Mouse (Mus musculus) right cerebral cortex, postnatal 10 days (tissue): ENCODE results near the gene Gm5941.
"Not testable (repeated sequence)": the region's sequence is repeated elsewhere in the genome, so short reads cannot be mapped to it uniquely, and the experiment has no call there.

Source experiments
- DNase-seq, 2 experiments: peaks; one replicate each; pipeline ENCODE4 v3.0.0; 2021; ENCODE audit warnings: low spot score in 2 of 2

Gm5941 gene

DNA sequence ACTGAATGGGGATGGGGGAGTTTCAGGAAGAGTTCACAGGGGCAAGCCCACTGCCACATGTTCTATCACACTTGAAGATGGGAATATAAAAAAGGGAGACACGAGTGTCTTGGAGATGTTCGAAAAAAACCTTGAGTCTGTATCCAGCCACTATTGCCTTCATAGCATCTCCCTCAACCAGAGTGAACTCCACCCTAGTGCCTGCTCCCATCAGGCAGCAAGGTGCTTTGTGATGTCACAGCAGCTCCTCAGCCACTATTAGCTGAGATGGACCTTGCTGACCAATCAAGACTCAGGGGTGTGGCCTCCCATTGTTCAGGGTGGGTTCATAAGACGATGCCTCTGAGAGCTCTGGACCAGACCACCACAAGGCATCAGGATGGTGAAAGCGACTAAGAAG is at the start of gene Gm5941:
Gm5941 (plus strand) TSS at position 301 of the 400 bp plus-strand sequence.
- DNase-seq, result not testable (repeated sequence)

DNA sequence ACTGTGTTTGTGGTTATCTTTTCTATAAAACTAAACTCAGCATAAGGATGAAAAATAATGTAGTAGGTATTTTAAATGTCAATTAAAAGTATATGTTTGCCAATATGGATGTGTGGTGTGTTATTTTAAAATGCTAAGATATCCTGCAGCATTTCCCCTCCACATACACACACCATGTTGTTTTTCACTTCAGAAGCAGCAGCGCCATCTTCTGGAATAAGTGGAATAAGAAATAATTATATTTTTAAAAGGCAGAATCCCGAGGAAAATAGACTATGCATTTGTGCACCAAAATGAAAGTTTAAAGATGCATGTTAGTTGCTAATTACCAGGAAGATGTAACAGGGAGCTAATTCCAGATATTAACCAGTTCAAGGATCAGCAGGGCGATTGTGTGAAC is 29.3 kb upstream of the Gm5941 start:
- no peak for DNase-seq

DNA sequence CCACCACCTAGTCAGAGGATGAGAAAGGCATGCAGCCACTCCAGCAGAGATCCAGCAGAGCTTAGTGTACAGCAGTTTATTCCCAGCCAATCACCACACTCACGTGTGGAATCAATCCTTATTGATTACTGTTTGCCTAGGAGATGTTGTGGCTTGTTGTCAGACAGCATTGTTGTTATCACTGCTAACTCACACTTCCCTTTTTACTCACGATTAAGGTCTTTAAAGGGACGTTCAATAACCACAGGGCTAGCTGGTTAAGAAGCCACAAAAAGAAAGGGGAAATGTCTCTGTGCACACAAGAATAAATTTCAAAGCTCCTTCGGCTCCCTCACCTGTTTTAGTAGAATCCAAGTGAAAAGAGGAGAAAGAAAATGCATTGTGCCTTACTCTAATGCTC is 25.0 kb upstream of the Gm5941 start:
- no peak for DNase-seq

DNA sequence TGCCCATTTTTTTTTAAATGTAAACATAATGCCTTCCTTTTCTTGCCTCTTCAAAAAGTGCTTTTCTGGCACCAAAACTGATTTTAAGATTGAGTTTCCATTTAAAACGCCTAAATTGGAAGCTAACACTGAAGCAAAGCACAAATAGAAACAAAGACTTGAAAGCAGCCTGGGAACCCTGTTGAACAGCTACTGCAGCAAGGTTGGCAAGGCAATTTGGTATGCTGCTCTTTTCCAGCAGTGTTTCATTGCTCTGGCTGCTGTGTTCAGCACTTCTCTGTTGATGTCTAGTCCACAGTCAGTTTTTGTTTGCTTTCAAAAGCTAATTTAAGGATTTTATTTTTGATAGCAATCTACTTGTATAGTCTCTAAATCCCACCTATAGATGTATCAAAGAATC is 8.5 kb downstream of the Gm5941 start:
- DNase-seq, result peak; percentile 18 to 36

DNA sequence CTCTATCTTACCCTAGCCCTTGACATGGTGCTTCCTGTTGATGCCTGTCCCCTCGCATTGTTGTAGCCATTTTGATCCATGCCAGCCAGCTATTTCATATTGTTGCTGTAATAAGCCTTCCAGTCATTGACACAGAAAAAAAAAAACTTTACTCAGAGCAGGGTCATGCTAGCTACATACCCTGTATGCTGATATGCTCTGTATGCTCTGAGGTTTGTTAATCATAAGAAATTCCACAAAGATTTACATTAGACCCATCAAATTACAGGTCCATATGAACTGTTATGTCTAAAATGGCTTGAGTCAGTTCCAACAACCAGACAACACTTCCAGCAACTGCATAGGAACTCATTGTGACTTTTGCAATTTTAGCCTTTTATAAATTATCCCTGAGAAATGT is 38.1 kb downstream of the Gm5941 start:
- no peak for DNase-seq
